Mouse (Mus musculus): ENCODE data around the gene Cd302. TPM values are rescaled to one million over a fixed set of nuclear protein-coding genes. Genes with fewer than 3 reads are reported as not detected.

Cd302 gene
- polyA plus RNA-seq, 1 experiment, result 126 TPM

GRCm38 (mm10) chr2:60217620-60218019 lies 66.7 kb downstream of the Cd302 start:
- H3K4me1 ChIP-seq (ENCODE audit: control insufficient read depth, insufficient read depth, insufficient read length, low read length), result peaks cover 18% of the 10 kb centered on the region
- H3K27ac ChIP-seq (replicated peaks; ENCODE audit: low read depth, low read length), result no peak overlapping the region
- H3K4me3 ChIP-seq (ENCODE audit: insufficient read depth, low read depth, low read length), result no peak overlapping the region

- Histone ChIP-seq H3K4me3 (ENCODE audit: insufficient read depth, low read depth, low read length) (no peak overlapping the region), H3K27ac (replicated peaks; ENCODE audit: low read depth, low read length) (no peak overlapping the region), H3K4me1 (ENCODE audit: control insufficient read depth, insufficient read depth, insufficient read length, low read length) (peaks cover 21% of the 10 kb centered on the region)
Observed at GRCm38 (mm10) chr2:60216547-60217153, 67.6 kb downstream of the Cd302 start.

GRCm38 (mm10) chr2:60214683-60215082 lies 69.6 kb downstream of the Cd302 start:
- peaks cover 23% of the 10 kb centered on the region for H3K4me1 ChIP-seq (ENCODE audit: control insufficient read depth, insufficient read depth, insufficient read length, low read length)
- no peak overlapping the region for H3K27ac ChIP-seq (replicated peaks; ENCODE audit: low read depth, low read length)
- no peak overlapping the region for H3K4me3 ChIP-seq (ENCODE audit: insufficient read depth, low read depth, low read length)

- no peak overlapping the region for H3K4me3 ChIP-seq (ENCODE audit: insufficient read depth, low read depth, low read length)
- no peak overlapping the region for H3K27ac ChIP-seq (replicated peaks; ENCODE audit: low read depth, low read length)
- peaks cover 24% of the 10 kb centered on the region for H3K4me1 ChIP-seq (ENCODE audit: control insufficient read depth, insufficient read depth, insufficient read length, low read length)
Observed at GRCm38 (mm10) chr2:60212488-60212887, 71.8 kb downstream of the Cd302 start.

GRCm38 (mm10) chr2:60210821-60211220 lies 73.5 kb downstream of the Cd302 start:
- peaks cover 18% of the 10 kb centered on the region for H3K4me1 ChIP-seq (ENCODE audit: control insufficient read depth, insufficient read depth, insufficient read length, low read length)
- peak overlapping the region; percentile 100 for H3K4me3 ChIP-seq (ENCODE audit: insufficient read depth, low read depth, low read length)
- H3K27ac ChIP-seq (replicated peaks; ENCODE audit: low read depth, low read length), result peak overlapping the region; percentile 7; the same call in 1 of the 2 replicates

- Histone ChIP-seq H3K4me3 (ENCODE audit: insufficient read depth, low read depth, low read length) (peak within 1 kb of the TSS; percentile 100), H3K27ac (replicated peaks; ENCODE audit: low read depth, low read length) (peak within 1 kb of the TSS; percentile 95), H3K4me1 (ENCODE audit: control insufficient read depth, insufficient read depth, insufficient read length, low read length) (peaks cover 17% of the 10 kb centered on the region)
Observed at GRCm38 (mm10) chr2:60209703-60210651, 74.3 kb downstream of the Cd302 start, which contains the start of the genes Baz2b and March7. TSS of gene Baz2b (minus strand) at chr2:60209839. TSS of gene March7 (plus strand) at chr2:60209887.

GRCm38 (mm10) chr2:60209122-60209611 lies 75.1 kb downstream of the Cd302 start:
- Histone ChIP-seq H3K4me1 (ENCODE audit: control insufficient read depth, insufficient read depth, insufficient read length, low read length) (peaks cover 17% of the 10 kb centered on the region), H3K27ac (replicated peaks; ENCODE audit: low read depth, low read length) (peak overlapping the region; percentile 55), H3K4me3 (ENCODE audit: insufficient read depth, low read depth, low read length) (peak overlapping the region; percentile 94)

GRCm38 (mm10) chr2:60205795-60206194 lies 78.5 kb downstream of the Cd302 start:
- Histone ChIP-seq H3K4me1 (ENCODE audit: control insufficient read depth, insufficient read depth, insufficient read length, low read length) (peaks cover 10% of the 10 kb centered on the region), H3K27ac (replicated peaks; ENCODE audit: low read depth, low read length) (no peak overlapping the region), H3K4me3 (ENCODE audit: insufficient read depth, low read depth, low read length) (no peak overlapping the region)

GRCm38 (mm10) chr2:60204162-60204561 lies 80.1 kb downstream of the Cd302 start:
- peaks cover 9% of the 10 kb centered on the region for H3K4me1 ChIP-seq (ENCODE audit: control insufficient read depth, insufficient read depth, insufficient read length, low read length)
- no peak overlapping the region for H3K27ac ChIP-seq (replicated peaks; ENCODE audit: low read depth, low read length)
- no peak overlapping the region for H3K4me3 ChIP-seq (ENCODE audit: insufficient read depth, low read depth, low read length)

- H3K4me1 ChIP-seq (ENCODE audit: control insufficient read depth, insufficient read depth, insufficient read length, low read length), result peaks cover 9% of the 10 kb centered on the region
- no peak overlapping the region for H3K4me3 ChIP-seq (ENCODE audit: insufficient read depth, low read depth, low read length)
- H3K27ac ChIP-seq (replicated peaks; ENCODE audit: low read depth, low read length), result no peak overlapping the region
Observed at GRCm38 (mm10) chr2:60203733-60204132, 80.6 kb downstream of the Cd302 start.

- Histone ChIP-seq H3K4me1 (ENCODE audit: control insufficient read depth, insufficient read depth, insufficient read length, low read length) (peaks cover 8% of the 10 kb centered on the region), H3K27ac (replicated peaks; ENCODE audit: low read depth, low read length) (no peak overlapping the region), H3K4me3 (ENCODE audit: insufficient read depth, low read depth, low read length) (no peak overlapping the region)
Observed at GRCm38 (mm10) chr2:60202900-60203530, 81.3 kb downstream of the Cd302 start.

Other genes starting within 250 kb of the Cd302 start
- 27.7 and 59.0 TPM in 2 replicates for gene Baz2b, start 74.6 kb downstream of the Cd302 start, polyA plus RNA-seq (2012; ENCODE audit: insufficient read depth, insufficient read length, missing spikeins)
- 23.8 and 24.4 TPM in 2 replicates for gene March7, start 74.6 kb downstream of the Cd302 start, polyA plus RNA-seq (2012; ENCODE audit: insufficient read depth, insufficient read length, missing spikeins)
- gene Ly75, start 98.8 kb upstream of the Cd302 start, polyA plus RNA-seq (2012; ENCODE audit: insufficient read depth, insufficient read length, missing spikeins), result not detected in 2 replicates